Mouse (Mus musculus): ENCODE results near the gene Cbfa2t2.
"Not testable (repeated sequence)": the region's sequence is repeated elsewhere in the genome, so short reads cannot be mapped to it uniquely, and the experiment has no call there.

The Cbfa2t2 gene

GRCm38 (mm10) chr2:154467139-154467538 lies 30.9 kb downstream of the Cbfa2t2 start:
- DNase-seq (ENCODE audit: low spot score in 2 of 2): no peak

GRCm38 (mm10) chr2:154474251-154475061 lies 38.2 kb downstream of the Cbfa2t2 start:
- peak in 1 of 2 experiments; percentile 43 for DNase-seq (ENCODE audit: low spot score in 2 of 2)

- DNase-seq (ENCODE audit: low spot score in 2 of 2): no peak
Observed at GRCm38 (mm10) chr2:154475062-154475349, 38.7 kb downstream of the Cbfa2t2 start.

GRCm38 (mm10) chr2:154475861-154476260 lies 39.6 kb downstream of the Cbfa2t2 start:
- DNase-seq (ENCODE audit: low spot score in 2 of 2): no peak

- DNase-seq (ENCODE audit: low spot score in 2 of 2): peak in 1 of 2 experiments; percentile 42
Observed at GRCm38 (mm10) chr2:154477028-154477427, 40.7 kb downstream of the Cbfa2t2 start.

GRCm38 (mm10) chr2:154491788-154492187 lies 55.5 kb downstream of the Cbfa2t2 start:
- DNase-seq (ENCODE audit: low spot score in 2 of 2): no peak

GRCm38 (mm10) chr2:154493559-154493958 lies 57.3 kb downstream of the Cbfa2t2 start:
- not testable (repeated sequence) for DNase-seq (ENCODE audit: low spot score in 2 of 2)

- DNase-seq (ENCODE audit: low spot score in 2 of 2): no peak
Observed at GRCm38 (mm10) chr2:154495021-154495420, 58.7 kb downstream of the Cbfa2t2 start.

GRCm38 (mm10) chr2:154498571-154498970 lies 62.3 kb downstream of the Cbfa2t2 start:
- DNase-seq (ENCODE audit: low spot score in 2 of 2): no peak

- no peak for DNase-seq (ENCODE audit: low spot score in 2 of 2)
Observed at GRCm38 (mm10) chr2:154499717-154500247, 63.5 kb downstream of the Cbfa2t2 start.

- no peak for DNase-seq (ENCODE audit: low spot score in 2 of 2)
Observed at GRCm38 (mm10) chr2:154500758-154501157, 64.5 kb downstream of the Cbfa2t2 start.

GRCm38 (mm10) chr2:154507076-154507475 lies 70.8 kb downstream of the Cbfa2t2 start:
- no peak for DNase-seq (ENCODE audit: low spot score in 2 of 2)

GRCm38 (mm10) chr2:154507566-154508283 lies 71.4 kb downstream of the Cbfa2t2 start:
- DNase-seq (ENCODE audit: low spot score in 2 of 2): peak in 1 of 2 experiments; percentile 59

- no peak for DNase-seq (ENCODE audit: low spot score in 2 of 2)
Observed at GRCm38 (mm10) chr2:154508450-154508849, 72.2 kb downstream of the Cbfa2t2 start.

GRCm38 (mm10) chr2:154510141-154510540 lies 73.9 kb downstream of the Cbfa2t2 start:
- no peak for DNase-seq (ENCODE audit: low spot score in 2 of 2)

GRCm38 (mm10) chr2:154516944-154517343 lies 80.7 kb downstream of the Cbfa2t2 start:
- no peak for DNase-seq (ENCODE audit: low spot score in 2 of 2)

GRCm38 (mm10) chr2:154517424-154517823 lies 81.1 kb downstream of the Cbfa2t2 start:
- no peak for DNase-seq (ENCODE audit: low spot score in 2 of 2)

- no peak for DNase-seq (ENCODE audit: low spot score in 2 of 2)
Observed at GRCm38 (mm10) chr2:154521449-154521848, 85.2 kb downstream of the Cbfa2t2 start.

GRCm38 (mm10) chr2:154522334-154522733 lies 86.1 kb downstream of the Cbfa2t2 start:
- no peak for DNase-seq (ENCODE audit: low spot score in 2 of 2)

GRCm38 (mm10) chr2:154525285-154525684 lies 89.0 kb downstream of the Cbfa2t2 start:
- peak; percentile 51 to 74 for DNase-seq (ENCODE audit: low spot score in 2 of 2)

GRCm38 (mm10) chr2:154526531-154526930 lies 90.2 kb downstream of the Cbfa2t2 start:
- no peak for DNase-seq (ENCODE audit: low spot score in 2 of 2)

- DNase-seq (ENCODE audit: low spot score in 2 of 2): no peak
Observed at GRCm38 (mm10) chr2:154532888-154533287, 96.6 kb downstream of the Cbfa2t2 start.

All from frontal cortex, postnatal 36 days (tissue).